Mouse (Mus musculus): ENCODE measurements at regions not wholly inside any gene's neighbourhood (a gene's known extent, or its start where the extent isn't known, plus 50 kb on each side); places are given as distances from the start of the nearest gene placed in this dataset.

- no peak for TF ChIP-seq CTCF (IDR thresholded peaks at IDR 0.05; ENCODE audit: borderline replicate concordance, control insufficient read depth, extremely low read depth, insufficient read depth, low read length, poor library complexity)
- no peak for TF ChIP-seq POLR2A (IDR thresholded peaks at IDR 0.05; ENCODE audit: control insufficient read depth, extremely low read depth, insufficient read depth, low read length, poor library complexity)
Observed at GRCm38 (mm10) chr5:117032130-117032529, 83.8 kb downstream of the Suds3 start.

Data from thymus, adult 2 months (tissue).